Mouse (Mus musculus): ENCODE results near the gene Gal.

The Gal gene

GRCm38 (mm10) chr19:3414268-3414733, at the start of gene Gal:
Gene Gal (minus strand): TSS chr19:3414544.
- DNase-seq (ENCODE audit: low spot score): peak; percentile 8

GRCm38 (mm10) chr19:3459986-3460385, 45.6 kb upstream of the Gal start:
- DNase-seq (ENCODE audit: low spot score): no peak

- no peak for DNase-seq (ENCODE audit: low spot score)
Observed at GRCm38 (mm10) chr19:3458331-3459099, 44.2 kb upstream of the Gal start.

GRCm38 (mm10) chr19:3457700-3458099, 43.4 kb upstream of the Gal start:
- no peak for DNase-seq (ENCODE audit: low spot score)

GRCm38 (mm10) chr19:3451649-3452048, 37.3 kb upstream of the Gal start:
- DNase-seq (ENCODE audit: low spot score): no peak

- no peak for DNase-seq (ENCODE audit: low spot score)
Observed at GRCm38 (mm10) chr19:3451170-3451569, 36.8 kb upstream of the Gal start.

- DNase-seq (ENCODE audit: low spot score): no peak
Observed at GRCm38 (mm10) chr19:3450714-3451113, 36.4 kb upstream of the Gal start.

- peak; percentile 26 for DNase-seq (ENCODE audit: low spot score)
Observed at GRCm38 (mm10) chr19:3449248-3449647, 34.9 kb upstream of the Gal start.

GRCm38 (mm10) chr19:3447348-3447747, 33.0 kb upstream of the Gal start:
- DNase-seq (ENCODE audit: low spot score): no peak

- no peak for DNase-seq (ENCODE audit: low spot score)
Observed at GRCm38 (mm10) chr19:3441092-3441491, 26.7 kb upstream of the Gal start.

- no peak for DNase-seq (ENCODE audit: low spot score)
Observed at GRCm38 (mm10) chr19:3440667-3441066, 26.3 kb upstream of the Gal start.

GRCm38 (mm10) chr19:3437980-3438379, 23.6 kb upstream of the Gal start:
- DNase-seq (ENCODE audit: low spot score): no peak

GRCm38 (mm10) chr19:3436840-3437239, 22.5 kb upstream of the Gal start:
- no peak for DNase-seq (ENCODE audit: low spot score)

- no peak for DNase-seq (ENCODE audit: low spot score)
Observed at GRCm38 (mm10) chr19:3435824-3436223, 21.5 kb upstream of the Gal start.

GRCm38 (mm10) chr19:3434641-3435040, 20.3 kb upstream of the Gal start:
- DNase-seq (ENCODE audit: low spot score): no peak

GRCm38 (mm10) chr19:3434124-3434523, 19.8 kb upstream of the Gal start:
- no peak for DNase-seq (ENCODE audit: low spot score)

GRCm38 (mm10) chr19:3431969-3432368, 17.6 kb upstream of the Gal start:
- DNase-seq (ENCODE audit: low spot score): no peak

GRCm38 (mm10) chr19:3431066-3431465, 16.7 kb upstream of the Gal start:
- DNase-seq (ENCODE audit: low spot score): no peak

GRCm38 (mm10) chr19:3429156-3429816, 14.9 kb upstream of the Gal start:
- no peak for DNase-seq (ENCODE audit: low spot score)

GRCm38 (mm10) chr19:3428057-3428830, 13.9 kb upstream of the Gal start:
- no peak for DNase-seq (ENCODE audit: low spot score)

- no peak for DNase-seq (ENCODE audit: low spot score)
Observed at GRCm38 (mm10) chr19:3424214-3424613, 9.9 kb upstream of the Gal start.

GRCm38 (mm10) chr19:3422981-3423380, 8.6 kb upstream of the Gal start:
- DNase-seq (ENCODE audit: low spot score): no peak

- DNase-seq (ENCODE audit: low spot score): no peak
Observed at GRCm38 (mm10) chr19:3422488-3422887, 8.1 kb upstream of the Gal start.
